Mouse (Mus musculus) spleen, adult 10 weeks (tissue): ENCODE results near the gene Igfbp3. TPM values are rescaled to one million over a fixed set of nuclear protein-coding genes. Genes with fewer than 3 reads are reported as not detected.

Source experiments
- polyA plus RNA-seq: library from polyadenylated mRNA; stranded (reverse); fragments of 350-450 nt; fragmentation: Illumina TruSeq; extraction: RNeasy Lipid Tissue Mini Kit (QIAGEN cat#74804); gene quantifications from one replicate; pipeline ENCODE4 v1.2.3, GENCODE M21; 2015; ENCODE audit warnings: low replicate concordance; ENCODE audit not compliant: insufficient read depth

Gene Igfbp3
- polyA plus RNA-seq = 213 TPM

DNA sequence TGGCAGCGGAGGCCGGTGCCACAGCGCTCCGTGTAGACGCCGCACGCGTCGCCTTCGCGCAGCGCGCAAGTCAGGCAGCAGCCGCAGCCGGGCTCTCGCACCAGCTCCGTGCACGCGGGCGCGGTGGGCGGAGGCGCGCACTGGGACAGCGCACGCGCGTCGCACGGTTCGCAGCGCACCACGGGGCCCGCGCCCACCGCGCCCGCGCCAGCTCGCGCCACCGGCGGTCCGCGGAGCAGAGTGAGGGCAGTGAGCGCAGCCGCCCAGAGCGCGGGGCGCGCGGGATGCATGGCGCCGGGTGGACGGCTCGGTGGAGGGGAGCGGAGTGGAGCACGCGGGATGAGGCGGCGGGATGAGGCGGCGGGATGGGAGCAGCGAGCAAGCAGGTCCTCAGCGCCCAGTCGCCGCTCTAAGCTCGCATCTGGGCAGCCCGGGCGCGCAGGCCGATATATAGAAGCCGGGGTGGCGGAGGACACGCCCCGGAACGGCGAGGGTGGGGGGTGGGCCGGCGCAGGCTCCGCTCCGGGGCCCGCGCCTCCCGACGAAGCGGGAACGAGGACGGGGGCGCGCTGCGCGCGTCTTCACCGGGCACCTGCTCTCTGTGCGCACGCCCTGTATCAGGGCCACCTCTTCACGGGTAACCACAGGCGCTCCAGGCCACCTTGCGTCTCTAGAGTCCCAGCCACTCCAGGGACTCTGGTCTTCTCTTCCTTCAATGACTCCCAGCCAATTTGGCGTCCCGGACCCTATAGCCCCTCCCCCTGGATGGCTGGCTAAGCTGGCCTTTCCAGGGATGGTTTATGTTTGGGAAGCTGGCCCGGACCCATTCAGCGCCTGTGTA lies at the start of gene Igfbp3:
Igfbp3 (minus strand) TSS at position 423 of the 841 bp plus-strand sequence.

DNA sequence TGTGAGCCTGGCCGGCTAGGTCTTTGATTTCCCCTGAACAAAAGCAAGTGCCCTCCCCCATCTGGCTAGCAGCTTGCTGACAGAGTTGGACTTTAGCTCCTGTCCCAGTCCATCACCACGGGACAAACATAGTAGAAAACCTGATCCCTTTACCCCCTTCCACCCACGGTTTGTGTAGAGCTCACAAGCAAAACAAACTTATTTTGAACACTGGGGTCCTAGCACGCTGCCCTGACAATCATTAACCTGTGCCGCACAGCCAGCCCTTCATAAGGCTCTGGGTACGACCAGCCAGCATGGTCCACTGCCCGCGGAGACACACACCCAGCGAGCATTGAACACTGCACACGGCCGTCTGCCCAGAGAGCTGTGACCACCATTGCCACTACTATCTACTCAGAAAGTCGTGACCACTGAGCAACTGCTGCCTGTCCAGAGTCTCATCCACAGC lies 16.2 kb downstream of the Igfbp3 start, which contains the start of gene Igfbp1:
Igfbp1 (plus strand) TSS at position 292 of the 451 bp plus-strand sequence.

DNA sequence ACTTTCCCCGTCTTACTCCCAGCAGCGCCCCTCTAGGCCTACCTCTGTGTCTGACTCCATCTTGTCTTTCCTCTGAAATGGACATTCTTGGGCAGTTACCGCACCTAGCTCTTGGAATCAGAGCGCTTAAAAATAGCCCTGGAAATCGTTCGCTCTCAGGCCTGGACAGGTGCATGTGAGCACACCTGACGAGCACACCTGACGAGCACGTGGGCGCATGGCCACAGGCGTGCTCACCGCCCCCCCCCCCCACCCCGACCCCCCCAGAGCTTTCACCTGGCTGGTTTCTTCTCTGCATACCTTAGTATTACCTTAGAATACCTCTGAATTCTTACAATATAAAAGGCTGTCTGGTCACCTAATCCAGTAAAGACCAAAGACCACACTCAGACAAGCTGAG lies 25.3 kb downstream of the Igfbp3 start, which contains the start of gene Gm11985:
Gm11985 (minus strand) TSS at position 101 of the 400 bp plus-strand sequence.

Other genes with a start within 250 kb of the Igfbp3 start
- gene Adcy1, start 150.4 kb downstream of the Igfbp3 start, polyA plus RNA-seq = 1.4 TPM
- gene Gm11985, start 25.4 kb downstream of the Igfbp3 start, polyA plus RNA-seq = not detected
- gene Igfbp1, start 16.1 kb downstream of the Igfbp3 start, polyA plus RNA-seq = not detected